Mouse (Mus musculus) kidney, postnatal 10 days (tissue): Measurements from ENCODE around the gene Olfr124.

Source experiments
- DNase-seq: peaks from one replicate; pipeline ENCODE4 v3.0.0; 2021; ENCODE audit warnings: mixed read lengths

The Olfr124 gene

DNA sequence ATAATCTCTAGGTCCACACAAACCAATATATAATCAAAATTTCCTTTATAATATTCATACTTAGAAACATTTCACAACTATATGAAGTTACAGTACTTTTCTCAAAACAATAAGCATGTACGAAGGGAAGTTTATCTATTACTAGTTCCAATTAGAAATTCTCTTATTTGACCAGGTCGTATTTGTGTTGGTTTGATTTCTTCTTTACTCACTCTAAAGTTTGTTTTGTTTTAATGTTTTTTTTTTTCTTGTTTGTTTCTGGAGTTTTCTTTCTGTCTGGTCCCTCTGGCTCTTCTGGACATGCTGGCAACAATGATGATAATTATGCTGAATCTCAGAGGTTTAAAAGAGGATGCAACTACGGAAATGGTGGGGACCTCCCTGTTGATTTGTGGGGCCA lies at the start of gene Olfr124:
Gene Olfr124 (plus strand): TSS at position 301 of the 400 bp plus-strand sequence.
- DNase-seq, result no peak

GRCm38 (mm10) chr17:37768307-37768706 lies 31.4 kb upstream of the Olfr124 start, which contains the start of gene Olfr122:
Gene Olfr122, plus strand, starts transcription at chr17:37768607.
- DNase-seq, result no peak

DNA sequence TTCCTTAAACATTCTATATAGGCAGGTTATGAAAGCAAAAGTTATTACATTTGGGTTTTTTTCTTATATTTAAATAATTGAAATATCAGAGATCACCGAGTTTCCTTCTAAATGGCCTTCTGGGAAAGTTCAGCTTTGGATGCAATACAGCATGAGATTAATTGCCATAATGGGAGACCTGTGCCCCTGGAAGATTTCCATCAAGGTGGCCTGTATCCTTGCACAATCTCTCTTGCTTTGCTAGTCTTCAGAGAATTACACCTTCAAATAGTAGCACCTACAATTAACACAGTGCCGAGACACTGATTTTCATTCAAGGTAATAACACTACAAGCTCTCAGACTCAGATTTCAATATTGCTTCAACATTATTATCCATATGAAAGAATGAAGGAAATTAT lies 6.5 kb upstream of the Olfr124 start, which contains the start of gene Olfr123:
Gene Olfr123 (plus strand): TSS at position 301 of the 400 bp plus-strand sequence.
- DNase-seq, result no peak

DNA sequence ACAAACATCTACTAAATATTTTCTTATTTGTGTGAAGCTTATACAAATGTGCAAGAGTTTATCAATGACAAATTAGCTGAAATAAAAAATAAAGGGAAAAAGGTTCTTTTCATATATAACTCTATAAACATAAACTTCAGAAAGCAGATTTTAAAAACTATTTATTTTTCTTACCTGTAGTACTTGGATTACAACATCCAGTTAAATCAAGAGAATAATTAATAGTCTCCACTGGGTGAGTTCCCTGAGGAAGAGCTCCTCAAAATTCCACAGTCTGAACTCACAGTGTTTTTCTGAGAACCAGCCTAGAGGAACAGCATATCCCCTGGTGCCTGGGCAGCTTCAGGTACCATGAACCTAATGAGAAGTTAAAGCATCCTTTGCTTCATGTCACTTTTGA lies 33.0 kb downstream of the Olfr124 start, which contains the start of gene Olfr125:
Gene Olfr125 (plus strand): TSS at position 301 of the 400 bp plus-strand sequence.
- DNase-seq, result no peak

- DNase-seq, result no peak
Measured at GRCm38 (mm10) chr17:37847183-37847582, 47.5 kb downstream of the Olfr124 start, which contains the start of gene Olfr126. Gene Olfr126, plus strand, starts transcription at chr17:37847483.
